Mouse (Mus musculus): ENCODE data around the gene Scn10a.

DNA sequence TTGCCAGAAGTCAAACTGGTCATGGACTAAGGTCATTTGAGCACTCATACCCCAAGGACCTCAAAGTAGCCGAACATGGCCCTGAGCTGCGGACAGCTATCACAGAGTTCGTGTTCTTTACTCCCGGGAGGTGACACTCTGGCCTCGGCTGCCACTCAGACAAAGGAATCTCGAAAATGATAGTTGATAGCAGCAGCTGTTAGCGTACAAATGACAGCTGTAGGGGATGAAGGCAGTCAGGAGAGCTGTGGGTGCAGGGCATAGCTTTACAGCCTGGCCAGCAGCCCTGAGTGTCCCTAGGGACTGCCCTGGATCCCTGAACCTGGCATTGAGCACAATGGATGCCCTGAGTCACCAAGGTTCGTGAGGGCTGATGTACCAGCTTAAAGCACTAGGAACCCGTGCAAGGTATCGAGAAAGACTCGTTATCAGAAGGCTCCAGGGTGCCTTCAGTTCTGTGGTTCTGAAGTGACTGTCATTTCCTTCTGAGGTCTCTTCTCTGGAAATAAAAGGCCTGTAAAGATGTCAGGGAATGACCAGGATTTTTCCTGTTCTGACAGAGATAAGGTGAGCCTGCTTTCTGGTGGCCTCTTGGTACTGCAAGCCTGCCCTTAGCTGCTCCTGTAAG, 84.8 kb downstream of the Scn10a start:
- no peak for TF ChIP-seq CTCF (IDR thresholded peaks at IDR 0.05 in 2 of 3, conservative IDR thresholded peaks at IDR 0.05 in 1 of 3; ENCODE audit: control insufficient read depth in 1 of 3, insufficient read depth in 1 of 3, low read depth in 2 of 3, low read length in 3 of 3, poor library complexity in 1 of 3, severe bottlenecking in 1 of 3)
- no peak for TF ChIP-seq POLR2A (IDR thresholded peaks at IDR 0.05; ENCODE audit: control insufficient read depth in 1 of 2, insufficient read depth in 1 of 2, low read depth in 1 of 2, low read length in 2 of 2, poor library complexity in 1 of 2)
- no peak for TF ChIP-seq ETS1 (IDR thresholded peaks at IDR 0.05; ENCODE audit: low read depth, low read length)
